Mouse (Mus musculus) erythroblast, embryonic 14.5 days (primary cell): ENCODE results near the gene Fgd5.

Experiments used
- GATA1 ChIP-seq: IDR thresholded peaks from 2 replicates; pipeline ENCODE4 v1.6.1; 2012; ENCODE audit warnings: low read length, inconsistent platforms, mixed read lengths
- TAL1 ChIP-seq: IDR thresholded peaks from 3 replicates; pipeline ENCODE4 v1.6.1; 2012; ENCODE audit warnings: low read length, inconsistent platforms, mixed read lengths

DNA sequence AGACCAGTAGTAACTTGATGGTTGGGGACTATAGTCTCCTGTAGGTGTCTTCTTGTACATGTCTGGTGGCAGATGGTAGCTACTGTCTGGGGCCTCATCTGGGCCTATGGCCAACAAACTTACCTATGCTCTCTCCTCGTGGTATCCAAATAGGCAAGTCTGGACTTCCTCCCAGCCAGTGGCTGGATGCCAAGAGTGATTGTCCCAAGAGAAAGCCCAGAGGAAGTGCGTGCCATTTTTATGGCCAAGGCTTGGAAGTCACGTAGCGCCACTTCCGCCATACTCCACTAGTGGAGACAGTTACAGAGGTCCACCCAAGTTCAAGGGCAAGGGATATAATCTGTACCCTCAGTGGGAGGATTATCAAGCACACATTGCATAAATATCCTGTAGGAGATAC, 62.6 kb downstream of the Fgd5 start:
- no peak for TF ChIP-seq GATA1
- TF ChIP-seq TAL1 = no peak
